Mouse (Mus musculus) colon, adult 2 months (tissue): ENCODE measurements around the gene Dynlrb1. TPM values are rescaled to one million over a fixed set of nuclear protein-coding genes. Genes with fewer than 3 reads are reported as not detected.

Experiments used
- polyA plus RNA-seq: library from polyadenylated mRNA; depleted of rRNA; stranded (reverse); fragments of >200 nt; gene quantifications from 2 replicates; pipeline ENCODE4 v1.2.3, GENCODE M21; 2012; rRNA removed

Dynlrb1 gene
- polyA plus RNA-seq, result 147 and 158 TPM in 2 replicates

GRCm38 (mm10) chr2:155236362-155236992, at the start of gene Dynlrb1:
Dynlrb1 (plus strand) TSS chr2:155236533.

GRCm38 (mm10) chr2:155276195-155276594, 39.9 kb downstream of the Dynlrb1 start, which contains the start of gene Map1lc3a:
Map1lc3a (plus strand) TSS chr2:155276297.

Other genes with a start within 250 kb of the Dynlrb1 start
- gene Gm14226, start 218.3 kb upstream of the Dynlrb1 start, polyA plus RNA-seq, result 0.03 and 0.08 TPM in 2 replicates
- gene Ahcy, start 162.0 kb upstream of the Dynlrb1 start, polyA plus RNA-seq, result 129 and 146 TPM in 2 replicates
- gene Itch, start 103.0 kb upstream of the Dynlrb1 start, polyA plus RNA-seq, result 6.4 and 6.8 TPM in 2 replicates
- 350 and 351 TPM in 2 replicates for gene Map1lc3a, start 39.8 kb downstream of the Dynlrb1 start, polyA plus RNA-seq
- gene Pigu, start 120.9 kb downstream of the Dynlrb1 start, polyA plus RNA-seq, result 25.8 and 31.5 TPM in 2 replicates
- 277 and 301 TPM in 2 replicates for gene Trp53inp2, start 144.5 kb downstream of the Dynlrb1 start, polyA plus RNA-seq
- 95.0 and 109 TPM in 2 replicates for gene Ncoa6, start 237.4 kb downstream of the Dynlrb1 start, polyA plus RNA-seq